Mouse (Mus musculus): Measurements from ENCODE around the gene Kng1. TPM values are rescaled to one million over a fixed set of nuclear protein-coding genes. Genes with fewer than 3 reads are reported as not detected.

The Kng1 gene
- polyA plus RNA-seq, 2 experiments, result 0.60 TPM; not detected in 1

DNA sequence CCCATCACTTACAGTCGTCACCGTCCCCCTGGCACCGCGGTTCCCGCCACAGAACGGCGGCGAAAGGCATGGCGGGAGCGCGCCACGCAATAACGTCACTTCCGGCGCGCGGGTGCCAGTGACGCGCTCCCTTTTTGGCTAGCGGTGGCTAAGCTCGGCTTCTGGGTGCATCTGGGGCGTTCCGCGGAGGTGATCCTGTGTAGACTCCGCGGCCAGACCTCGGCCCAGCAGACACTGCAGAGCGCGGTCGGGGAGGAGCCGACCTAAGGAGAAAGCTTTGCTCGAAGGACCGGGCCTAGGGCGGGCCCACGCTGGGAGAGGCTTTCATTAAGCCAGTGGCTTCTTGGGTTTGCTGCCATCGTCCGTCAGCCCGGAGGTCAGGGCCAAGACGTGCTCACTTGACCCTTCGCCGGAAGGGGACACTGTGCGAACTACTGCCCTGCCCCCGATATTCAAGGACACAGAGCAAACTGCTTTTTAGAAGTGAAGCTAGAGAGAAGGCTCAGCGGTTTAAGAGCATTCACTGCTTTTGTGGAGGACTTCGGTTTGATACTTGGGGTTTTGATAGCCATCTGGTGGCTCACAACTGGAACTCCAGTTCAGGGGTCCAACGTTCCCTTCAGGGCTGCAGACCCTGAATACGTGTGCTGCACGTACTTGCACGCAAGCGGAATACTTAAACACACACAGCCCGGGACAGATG, 70.2 kb downstream of the Kng1 start, which contains the start of gene Rfc4:
Gene Rfc4, minus strand, starts transcription at position 65 of the 703 bp plus-strand sequence.
- Histone ChIP-seq H3K4me2 (replicated peaks; ENCODE audit: low read depth, low read length, severe bottlenecking) (peak within 1 kb of the TSS; percentile 63), H3K36me3 (ENCODE audit: control insufficient read depth, insufficient read depth, low read length) (peaks cover 10% of the 10 kb centered on the region), H3K27me3 (ENCODE audit: control insufficient read depth, insufficient read depth, low read length) (no peaks in the 10 kb centered on the region), H3K9me3 (ENCODE audit: control insufficient read depth, low read length) (no peaks in the 10 kb centered on the region), H3K4me3 (replicated peaks; ENCODE audit: low read length) (peak within 1 kb of the TSS; percentile 73), H3K27ac (replicated peaks; ENCODE audit: low read depth, low read length) (peak within 1 kb of the TSS; percentile 98), H3K9ac (ENCODE audit: low read depth, low read length, severe bottlenecking) (peak within 1 kb of the TSS; percentile 96), H3K4me1 (ENCODE audit: control insufficient read depth, insufficient read depth, low read length) (peaks cover 11% of the 10 kb centered on the region; the same call in 1 of the 2 replicates)
- peak; percentile 65; the same call in 1 of the 2 replicates for TF ChIP-seq POLR2A (IDR thresholded peaks at IDR 0.05; ENCODE audit: borderline replicate concordance, extremely low read depth, insufficient read depth, insufficient read length)
- DNase-seq (ENCODE audit: low spot score) (peak; percentile 92), ATAC-seq (ENCODE audit: low FRiP score, low read depth) (peak; percentile 93)
- under 1% methylated on average over 47 of the region's 51 CpGs for WGBS

DNA sequence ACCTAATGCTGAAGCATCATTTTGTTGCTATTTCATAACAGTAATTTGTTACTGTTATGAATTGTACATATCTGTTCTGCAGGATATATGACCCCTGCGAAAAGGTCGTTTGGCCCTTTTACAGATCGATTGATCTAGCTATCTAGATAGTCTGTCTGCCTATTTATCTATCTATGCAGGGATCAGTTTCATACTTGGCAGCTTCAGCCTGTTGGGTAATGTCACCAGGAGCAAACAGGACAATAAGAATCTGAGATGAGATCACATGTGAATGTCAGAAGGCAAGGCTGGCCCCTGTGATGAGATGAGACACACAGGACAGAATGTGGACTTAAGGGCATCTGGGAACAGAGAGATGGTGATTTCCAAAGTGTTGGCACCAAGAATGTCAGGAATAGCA, 72.6 kb downstream of the Kng1 start:
- no peak overlapping the region for H3K9ac ChIP-seq (ENCODE audit: low read depth, low read length, severe bottlenecking)
- WGBS, result 87% methylated on average over 3 of the region's 3 CpGs
- no peak for ATAC-seq (ENCODE audit: low FRiP score, low read depth)
- no peak overlapping the region for H3K4me2 ChIP-seq (replicated peaks; ENCODE audit: low read depth, low read length, severe bottlenecking)
- no peaks in the 10 kb centered on the region for H3K9me3 ChIP-seq (ENCODE audit: control insufficient read depth, low read length)
- H3K4me1 ChIP-seq (ENCODE audit: control insufficient read depth, insufficient read depth, low read length), result peaks cover 11% of the 10 kb centered on the region; the same call in 1 of the 2 replicates
- no peak for DNase-seq (ENCODE audit: low spot score)
- no peak for TF ChIP-seq POLR2A (IDR thresholded peaks at IDR 0.05; ENCODE audit: borderline replicate concordance, extremely low read depth, insufficient read depth, insufficient read length)
- H3K27me3 ChIP-seq (ENCODE audit: control insufficient read depth, insufficient read depth, low read length), result no peaks in the 10 kb centered on the region
- H3K36me3 ChIP-seq (ENCODE audit: control insufficient read depth, insufficient read depth, low read length), result no peaks in the 10 kb centered on the region
- H3K4me3 ChIP-seq (replicated peaks; ENCODE audit: low read length), result no peak overlapping the region
- no peak overlapping the region for H3K27ac ChIP-seq (replicated peaks; ENCODE audit: low read depth, low read length)

Small RNA genes lying within 50 kb of the gene (microRNA-seq; reads per million reads assigned to microRNA genes)
- 2.7 reads per million, percentile 5 among the genes with 10 or more reads in this experiment for gene Gm49346

Other genes starting within 250 kb of the Kng1 start
- not detected in 2 replicates for gene Crygs, start 246.3 kb upstream of the Kng1 start, polyA plus RNA-seq (2012; rRNA removed)
- not detected in 2 replicates for gene Crygs, start 246.3 kb upstream of the Kng1 start, polyA plus RNA-seq (2014; fragmentation: Nextera tagmentation; extraction: Ambion mirVana)
- 23.0 and 25.7 TPM in 2 replicates for gene Tbccd1, start 200.2 kb upstream of the Kng1 start, polyA plus RNA-seq (2012; rRNA removed)
- 26.0 and 27.6 TPM in 2 replicates for gene Tbccd1, start 200.2 kb upstream of the Kng1 start, polyA plus RNA-seq (2014; fragmentation: Nextera tagmentation; extraction: Ambion mirVana)
- 42.2 and 58.9 TPM in 2 replicates for gene Dnajb11, start 200.0 kb upstream of the Kng1 start, polyA plus RNA-seq (2012; rRNA removed)
- gene Dnajb11, start 200.0 kb upstream of the Kng1 start, polyA plus RNA-seq (2014; fragmentation: Nextera tagmentation; extraction: Ambion mirVana), result 99.4 and 100 TPM in 2 replicates
- gene Ahsg, start 166.6 kb upstream of the Kng1 start, polyA plus RNA-seq (2012; rRNA removed), result 0.35 and 1.4 TPM in 2 replicates
- gene Ahsg, start 166.6 kb upstream of the Kng1 start, polyA plus RNA-seq (2014; fragmentation: Nextera tagmentation; extraction: Ambion mirVana), result not detected in 2 replicates
- gene Fetub, start 139.5 kb upstream of the Kng1 start, polyA plus RNA-seq (2012; rRNA removed), result 0.08 and 0.12 TPM in 2 replicates
- gene Fetub, start 139.5 kb upstream of the Kng1 start, polyA plus RNA-seq (2014; fragmentation: Nextera tagmentation; extraction: Ambion mirVana), result 0.25 TPM in 1 of 2 replicates, not detected in the other
- not detected in 2 replicates for gene Hrg, start 106.8 kb upstream of the Kng1 start, polyA plus RNA-seq (2012; rRNA removed)
- 0.11 and 0.15 TPM in 2 replicates for gene Hrg, start 106.8 kb upstream of the Kng1 start, polyA plus RNA-seq (2014; fragmentation: Nextera tagmentation; extraction: Ambion mirVana)
- gene Kng2, start 28.4 kb upstream of the Kng1 start, polyA plus RNA-seq (2012; rRNA removed), result 0.28 and 0.35 TPM in 2 replicates
- gene Kng2, start 28.4 kb upstream of the Kng1 start, polyA plus RNA-seq (2014; fragmentation: Nextera tagmentation; extraction: Ambion mirVana), result not detected in 2 replicates
- 640 and 683 TPM in 2 replicates for gene Eif4a2, start 49.6 kb downstream of the Kng1 start, polyA plus RNA-seq (2012; rRNA removed)
- 260 and 283 TPM in 2 replicates for gene Eif4a2, start 49.6 kb downstream of the Kng1 start, polyA plus RNA-seq (2014; fragmentation: Nextera tagmentation; extraction: Ambion mirVana)
- gene Rfc4, start 69.9 kb downstream of the Kng1 start, polyA plus RNA-seq (2012; rRNA removed), result 9.0 and 12.1 TPM in 2 replicates
- gene Rfc4, start 69.9 kb downstream of the Kng1 start, polyA plus RNA-seq (2014; fragmentation: Nextera tagmentation; extraction: Ambion mirVana), result 90.1 and 91.4 TPM in 2 replicates
- gene Adipoq, start 88.7 kb downstream of the Kng1 start, polyA plus RNA-seq (2012; rRNA removed), result 0.29 and 0.38 TPM in 2 replicates
- gene Adipoq, start 88.7 kb downstream of the Kng1 start, polyA plus RNA-seq (2014; fragmentation: Nextera tagmentation; extraction: Ambion mirVana), result 0.26 TPM in 1 of 2 replicates, not detected in the other
- 13.3 and 14.7 TPM in 2 replicates for gene St6gal1, start 166.9 kb downstream of the Kng1 start, polyA plus RNA-seq (2012; rRNA removed)
- gene St6gal1, start 166.9 kb downstream of the Kng1 start, polyA plus RNA-seq (2014; fragmentation: Nextera tagmentation; extraction: Ambion mirVana), result 16.8 and 20.6 TPM in 2 replicates